Mouse (Mus musculus) spleen, postnatal 4 days (tissue): Measurements from ENCODE around the gene Emx1.

ENCODE experiments used
- DNase-seq, 2 experiments: peaks; one replicate each; pipeline ENCODE4 v3.0.0; 2022; ENCODE audit warnings: low spot score in 2 of 2

Emx1 gene

DNA sequence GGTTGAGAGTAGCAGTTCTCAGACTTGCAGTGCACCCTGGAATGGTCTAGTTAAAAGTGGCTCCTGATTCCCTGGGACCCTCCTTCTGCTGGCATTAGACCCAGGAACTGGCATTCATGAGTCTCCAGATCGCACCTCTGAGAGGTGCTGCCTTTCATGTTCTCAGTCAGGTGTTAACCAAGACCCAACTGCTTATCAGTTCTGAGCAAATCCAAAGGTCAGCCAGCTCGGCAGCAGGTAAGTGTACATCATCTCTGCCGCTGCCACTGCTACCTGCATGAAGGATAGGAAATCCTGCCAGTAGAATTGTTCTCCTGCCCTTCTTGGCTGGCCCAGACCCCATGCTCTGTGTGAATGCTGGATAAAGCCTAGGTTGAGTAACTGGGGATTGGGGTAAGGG is 43.5 kb downstream of the Emx1 start:
- DNase-seq = no peak

DNA sequence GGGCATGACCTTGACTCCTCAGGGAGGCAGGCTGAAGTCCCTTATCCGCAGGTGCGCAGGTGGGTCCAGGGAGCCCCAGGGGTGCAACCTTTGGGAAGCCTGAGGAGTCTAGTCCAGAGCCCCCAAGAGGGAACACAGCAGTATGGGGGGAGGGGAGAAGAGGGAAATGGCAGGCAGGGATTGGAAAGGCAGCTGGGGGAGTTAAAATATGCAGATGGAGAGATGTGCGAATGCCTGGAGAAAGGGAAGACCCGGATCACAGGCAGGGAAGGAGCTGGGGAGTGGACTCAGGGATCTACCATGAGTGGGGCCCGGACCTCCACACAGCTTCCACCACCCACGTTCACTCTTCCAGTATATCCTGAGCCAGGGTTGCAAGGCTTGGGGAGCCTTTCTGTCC is 44.2 kb downstream of the Emx1 start:
- no peak for DNase-seq

DNA sequence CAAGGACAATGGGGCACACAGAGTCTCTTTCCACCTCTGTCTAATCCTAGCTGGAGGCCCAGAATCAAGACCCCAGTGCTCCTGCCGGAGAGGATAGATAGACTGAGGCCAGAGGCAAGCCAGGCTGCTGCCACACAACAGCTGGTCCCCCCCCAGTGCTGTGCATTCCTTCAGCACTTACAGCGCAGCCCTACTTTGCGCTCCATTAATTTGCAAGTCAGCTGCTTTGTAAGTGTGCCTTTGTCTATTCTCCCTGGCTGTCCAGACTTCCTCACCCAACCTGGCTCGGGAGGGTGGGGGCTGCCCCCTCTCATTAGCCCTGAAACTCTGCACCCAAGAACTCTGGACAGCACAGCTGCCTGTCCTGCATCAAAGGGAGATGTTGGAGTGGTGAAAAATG is 44.8 kb downstream of the Emx1 start:
- DNase-seq = no peak

DNA sequence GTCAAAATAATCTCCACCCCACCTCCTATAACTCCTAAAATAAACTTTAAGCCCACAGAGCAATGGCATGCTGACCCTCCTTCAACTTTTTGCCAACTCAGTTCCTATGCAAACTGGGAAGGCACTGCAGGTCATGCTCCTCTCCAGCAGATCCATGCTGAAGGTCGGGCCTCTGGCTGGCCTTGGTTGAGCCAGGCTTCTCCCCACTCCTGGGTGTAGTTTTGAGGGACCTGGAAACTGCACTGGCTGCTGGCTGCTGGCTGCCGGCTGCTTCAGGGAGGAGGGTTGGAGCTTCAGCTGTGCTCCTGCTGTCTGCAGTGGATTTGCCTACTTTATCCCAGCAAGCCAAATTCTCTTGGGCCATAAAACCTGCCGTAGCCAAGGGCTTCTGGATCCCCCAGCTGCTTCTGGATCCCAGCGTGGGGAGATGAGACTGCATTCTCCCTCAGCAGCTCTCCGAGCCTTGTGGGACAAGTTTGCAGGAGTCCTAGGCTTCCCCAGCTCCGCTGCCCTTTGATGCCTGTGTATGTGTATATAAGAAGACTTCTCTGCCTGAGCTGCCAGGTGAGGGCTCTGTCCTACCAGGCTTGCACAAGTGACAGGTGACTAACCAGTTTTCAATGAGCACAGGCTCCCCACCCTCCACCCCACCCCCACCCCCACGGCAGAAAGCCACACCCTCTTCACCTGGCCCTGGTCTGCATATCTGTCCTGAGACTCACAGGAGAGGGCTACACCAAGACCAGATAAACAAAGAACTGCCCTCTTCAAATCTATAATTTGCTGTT is 45.8 kb downstream of the Emx1 start:
- no peak for DNase-seq

DNA sequence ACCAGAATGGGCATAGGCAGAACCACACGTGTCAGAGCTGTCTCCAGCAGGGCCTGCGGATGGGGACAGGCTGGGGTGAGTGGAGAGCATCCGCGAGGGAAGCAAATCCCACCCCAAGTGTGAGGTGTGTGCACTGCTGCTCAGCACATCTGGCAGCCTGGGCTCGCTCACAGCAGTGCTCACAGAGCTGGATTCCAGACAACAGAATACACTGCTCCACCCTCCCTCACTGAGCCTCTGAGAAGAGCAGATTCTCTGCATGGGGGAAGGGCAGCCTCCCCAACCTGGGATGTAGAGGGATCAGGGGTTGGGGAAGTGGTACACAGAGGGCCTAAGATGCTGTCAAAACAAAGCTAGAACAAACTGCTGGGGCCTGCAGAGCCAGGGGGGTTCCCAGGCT is 47.6 kb downstream of the Emx1 start:
- DNase-seq = no peak

DNA sequence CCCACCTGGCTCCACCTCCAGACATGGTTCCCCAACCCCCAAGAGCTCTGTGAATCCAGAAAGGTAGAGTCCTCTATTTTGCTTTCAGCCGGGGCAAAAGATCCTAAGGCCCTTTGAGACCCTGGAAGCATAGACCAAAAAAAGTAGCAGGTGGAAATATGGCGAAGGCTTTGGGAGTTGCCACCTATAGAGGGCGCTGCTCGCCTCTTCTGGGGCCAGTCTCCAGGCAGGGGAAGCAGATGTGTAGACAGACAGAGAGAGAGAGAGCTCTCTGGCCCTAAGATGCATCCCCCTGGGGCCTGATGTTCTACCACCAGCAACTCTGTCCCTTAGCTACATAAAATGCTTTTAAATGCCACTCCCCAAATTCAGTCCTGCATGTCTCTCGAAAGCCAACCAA is 49.8 kb downstream of the Emx1 start:
- no peak for DNase-seq

DNA sequence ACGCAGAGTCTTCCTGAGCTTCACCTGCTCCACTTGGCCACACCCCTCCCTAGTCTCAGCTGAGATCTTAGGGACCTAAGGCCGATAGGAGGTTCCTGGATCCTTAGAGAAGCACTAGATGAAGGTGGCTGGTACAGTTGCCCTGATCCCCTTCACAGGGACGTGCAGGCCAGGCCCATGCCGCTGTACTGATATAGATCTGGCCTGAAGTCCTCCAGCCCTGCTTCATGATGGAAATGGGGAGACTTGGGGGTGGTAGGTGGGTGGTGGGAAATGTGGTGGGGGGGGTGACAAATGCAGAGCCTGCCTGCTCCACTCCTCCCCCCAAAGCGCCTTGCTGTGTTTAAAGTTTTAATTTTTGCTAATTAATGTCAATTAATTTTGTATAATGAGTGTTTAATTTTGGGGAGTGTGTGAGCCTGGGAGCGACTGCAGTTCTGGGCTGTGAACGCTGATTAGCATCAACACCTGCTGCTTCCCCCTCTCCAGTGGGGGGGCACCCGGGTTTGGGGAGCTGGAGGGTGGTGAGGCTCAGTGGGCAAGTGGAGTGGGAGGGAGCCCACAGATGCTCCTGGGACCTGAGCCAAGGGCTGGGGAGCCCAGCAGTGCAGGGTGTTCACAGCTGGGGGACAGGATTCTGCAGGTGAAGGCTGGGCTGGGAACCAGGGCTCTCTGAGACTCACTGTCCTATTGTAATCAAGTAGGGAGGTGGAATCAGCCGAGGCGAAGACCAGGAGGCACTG is 50.5 kb downstream of the Emx1 start:
- DNase-seq = no peak

DNA sequence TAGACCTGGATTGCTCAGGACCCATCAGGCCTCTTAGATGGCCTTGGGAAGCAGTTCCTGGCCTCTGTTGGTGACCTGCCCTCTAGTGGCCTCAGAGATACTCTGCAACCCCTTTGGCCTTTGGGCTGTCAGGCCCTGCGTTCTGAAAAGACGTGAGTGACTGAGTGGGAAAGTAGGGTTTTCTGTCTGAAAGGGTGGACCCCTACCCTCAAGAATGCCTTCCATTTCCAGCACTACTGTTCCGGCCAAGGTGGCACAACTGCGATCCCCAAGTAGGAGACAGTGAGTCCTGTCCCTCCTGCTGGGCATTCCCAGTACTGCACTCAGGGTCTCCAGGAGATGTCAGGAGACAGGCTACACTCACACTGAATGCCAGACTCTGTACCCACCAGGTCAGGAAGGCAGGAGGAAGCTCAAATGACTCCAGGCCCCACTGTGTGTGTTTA is 51.8 kb downstream of the Emx1 start:
- DNase-seq = peak; percentile 33 to 76

DNA sequence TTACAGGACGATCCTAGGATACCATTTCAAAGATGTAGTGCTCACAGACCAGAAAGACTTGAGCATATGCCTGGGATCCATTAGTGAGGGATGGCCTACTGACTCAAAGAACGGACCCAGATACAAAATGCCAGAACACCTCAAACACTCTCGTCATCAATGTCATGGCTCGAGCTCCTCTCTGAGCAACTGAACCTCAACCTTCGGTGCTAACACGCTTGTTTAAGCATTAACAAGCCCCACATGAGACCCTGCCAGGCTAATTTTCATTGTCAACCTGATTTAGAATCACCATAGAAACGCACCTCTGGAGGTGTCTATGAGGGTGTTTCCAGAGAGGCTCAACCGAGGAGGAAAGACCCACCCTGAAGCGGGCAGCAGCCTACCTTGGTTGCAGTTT is 62.6 kb downstream of the Emx1 start:
- no peak for DNase-seq

DNA sequence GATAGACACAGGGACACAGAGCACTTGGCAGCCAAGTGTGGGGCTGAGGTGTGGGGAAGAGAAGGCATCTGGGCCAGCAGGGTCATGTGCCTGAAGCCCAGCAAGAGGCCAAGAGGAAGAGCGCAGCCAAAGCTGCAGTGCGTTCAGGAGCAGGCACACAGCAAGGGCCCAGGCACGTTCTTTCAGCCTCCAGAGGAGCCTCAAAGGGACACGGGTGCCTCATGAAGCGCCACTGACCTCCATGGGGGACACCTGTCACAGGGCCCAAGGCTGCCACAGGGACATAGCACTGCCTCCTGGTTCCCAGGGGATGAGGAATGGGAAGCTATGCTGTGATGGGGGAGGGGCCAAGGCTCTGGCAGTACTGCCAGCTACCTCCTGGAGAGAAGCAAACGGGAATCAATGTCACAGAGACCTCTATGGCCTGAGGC is 63.6 kb downstream of the Emx1 start:
- DNase-seq = no peak

DNA sequence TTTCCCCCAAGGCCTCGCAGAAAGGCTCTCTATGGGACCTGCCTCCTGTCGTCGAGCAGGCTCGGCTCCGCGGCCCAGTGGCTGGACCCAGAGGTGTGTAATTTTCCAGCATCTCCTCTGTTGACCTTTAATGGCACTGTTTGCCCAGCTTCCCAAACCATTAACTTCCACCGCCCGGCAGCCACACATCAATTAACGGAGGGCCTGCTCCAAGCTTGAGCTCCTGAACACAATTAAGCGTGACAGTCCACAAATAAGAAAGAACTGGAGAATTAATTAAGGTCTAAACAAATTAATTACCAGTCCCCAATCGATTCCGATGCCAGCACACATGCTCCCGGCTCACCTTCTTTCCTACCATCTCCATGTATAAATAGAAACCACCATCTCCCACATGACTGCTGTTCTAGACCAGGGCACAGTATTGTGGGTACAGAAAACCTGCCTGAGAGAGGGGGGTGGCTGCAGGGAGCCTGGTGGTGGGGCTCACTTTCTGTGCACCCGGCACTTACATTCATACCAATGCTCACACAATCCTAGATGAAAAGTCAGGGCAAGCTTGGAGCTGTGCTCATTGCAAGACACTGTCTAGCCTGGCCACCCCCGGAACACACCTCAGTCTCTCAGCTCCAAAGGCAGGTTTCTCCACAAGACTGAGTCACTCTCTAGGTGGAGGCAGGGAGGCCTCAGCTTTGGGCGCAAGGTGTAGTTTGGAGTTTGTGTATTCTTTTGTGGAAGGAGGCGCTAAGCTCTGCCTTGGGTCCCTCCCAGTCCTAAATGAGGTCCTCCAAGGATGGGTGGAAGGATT is 65.2 kb downstream of the Emx1 start:
- DNase-seq = no peak

DNA sequence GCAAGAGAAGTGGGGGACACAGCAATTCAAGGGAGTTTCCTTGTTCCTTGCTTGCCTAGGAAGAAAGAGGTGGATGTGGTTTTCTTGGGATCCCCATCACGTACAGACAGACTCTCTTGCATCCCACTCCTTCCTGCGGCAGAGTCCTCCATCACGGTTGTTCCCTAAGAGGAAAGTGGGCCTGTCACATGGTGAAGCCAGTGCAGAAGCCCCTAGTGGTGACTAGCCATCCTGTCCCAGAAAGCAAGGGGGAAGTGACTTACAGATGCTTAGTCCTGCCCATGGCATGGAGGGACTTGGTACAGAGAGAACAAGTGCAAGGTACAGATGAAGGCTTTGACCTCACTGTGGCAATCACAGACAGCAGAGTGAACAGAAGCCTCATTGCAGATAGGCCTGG is 66.0 kb downstream of the Emx1 start:
- no peak for DNase-seq
